Mouse (Mus musculus) heart, adult 11 months (tissue): ENCODE measurements around the gene Pnp.
"Not testable (repeated sequence)": the region's sequence is repeated elsewhere in the genome, so short reads cannot be mapped to it uniquely, and the experiment has no call there.

Experiments
- DNase-seq: peaks from one replicate; pipeline ENCODE4 v3.0.0; 2022

Gene Pnp

DNA sequence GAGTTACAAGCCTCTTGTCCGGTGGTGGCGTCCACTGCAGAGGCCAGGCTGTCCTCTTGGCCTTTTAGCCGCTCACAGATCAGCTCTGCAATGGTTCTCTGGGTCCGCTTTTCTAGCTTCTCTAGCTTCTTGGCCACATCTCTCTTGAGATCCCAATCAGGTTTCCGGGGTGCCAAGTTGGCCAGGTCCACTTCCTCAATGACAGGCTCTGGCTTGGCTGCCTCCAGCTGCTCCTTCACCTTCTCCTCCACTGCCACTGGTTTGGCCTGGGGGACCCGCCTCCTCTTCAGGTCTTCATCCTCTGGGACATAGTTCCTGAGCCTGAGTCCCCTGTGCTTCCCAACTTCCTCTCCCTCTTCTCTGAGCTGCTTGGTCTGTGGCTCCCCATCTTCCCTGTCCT is 47.6 kb downstream of the Pnp start:
- DNase-seq: peak; percentile 85

DNA sequence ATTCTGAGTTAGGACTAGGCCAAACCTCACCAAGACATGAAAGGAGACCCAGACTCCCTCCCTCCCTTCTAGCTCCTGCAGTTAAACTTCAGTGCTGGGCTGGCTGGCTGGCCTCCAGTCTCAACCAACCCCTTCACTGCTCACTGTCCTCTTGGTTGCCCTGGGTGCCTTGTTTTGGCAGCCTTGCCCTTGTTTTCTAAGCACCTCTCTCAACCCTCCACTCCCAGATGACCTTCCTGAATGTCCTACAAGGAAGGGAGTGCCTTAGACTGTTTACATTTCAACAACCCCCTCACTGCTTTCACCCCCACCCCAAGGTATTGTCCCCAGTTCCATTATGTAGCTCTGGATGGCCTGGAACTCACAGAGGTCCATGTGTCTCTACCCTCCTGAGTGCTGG is 48.7 kb downstream of the Pnp start:
- DNase-seq: peak; percentile 85

DNA sequence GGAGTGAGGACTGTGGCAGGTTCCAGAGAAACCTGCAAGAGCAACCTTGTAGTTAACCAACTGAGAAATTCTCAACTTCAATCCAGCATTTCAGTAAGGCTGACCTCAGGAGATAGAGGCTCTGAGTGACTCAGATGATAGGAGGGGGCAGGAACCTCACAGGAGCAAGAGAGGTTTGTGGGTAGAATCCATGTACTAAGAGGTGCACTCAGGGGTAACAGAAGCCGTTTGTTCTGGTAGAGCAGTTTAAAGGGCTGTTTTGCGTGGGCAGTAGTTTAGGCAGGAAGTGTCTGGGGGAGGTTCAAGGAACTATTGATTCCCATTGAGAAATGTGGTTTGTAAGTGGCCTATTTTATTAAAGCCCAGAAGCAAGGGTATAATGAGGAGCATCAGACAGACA is 50.3 kb downstream of the Pnp start:
- DNase-seq: peak; percentile 91

DNA sequence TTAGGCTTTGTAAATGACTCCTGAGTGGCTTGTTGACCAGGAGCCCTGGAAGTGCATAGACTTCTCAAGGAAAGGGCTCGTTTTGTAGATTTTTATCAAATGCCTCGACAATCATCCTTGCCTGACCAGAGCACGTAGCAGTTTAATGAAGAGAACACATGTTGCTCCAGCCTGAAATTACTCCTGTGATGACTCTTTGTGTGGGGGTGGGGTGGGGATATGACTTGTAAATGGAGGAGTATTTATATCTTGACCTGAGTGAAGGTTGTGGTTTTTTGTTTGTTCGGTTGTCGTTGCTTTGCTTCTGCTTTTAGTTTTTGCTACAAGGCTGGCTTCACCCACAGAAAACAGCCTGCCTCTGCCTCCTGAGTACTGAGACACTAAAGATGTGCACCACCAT is 51.0 kb downstream of the Pnp start:
- DNase-seq: peak; percentile 96

DNA sequence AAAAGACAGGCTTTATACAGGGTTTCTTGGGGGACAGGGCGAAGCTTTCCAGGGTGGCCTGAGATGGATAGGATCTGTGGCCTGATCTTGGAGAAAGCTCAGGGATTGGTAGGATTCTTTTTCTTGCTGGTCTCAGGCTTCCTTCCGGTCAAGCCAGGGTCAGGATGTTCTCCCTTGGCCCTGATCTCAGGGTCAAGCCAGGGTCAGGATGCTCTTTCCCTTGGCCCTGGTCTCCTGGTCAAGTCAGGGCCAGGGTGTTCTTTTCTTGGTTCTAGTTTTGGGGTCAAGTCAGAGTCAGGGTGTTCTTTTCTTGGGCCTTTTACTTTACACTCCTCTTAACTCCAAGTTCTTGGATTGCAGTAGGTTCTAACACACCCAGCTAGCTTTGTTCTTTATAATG is 56.8 kb downstream of the Pnp start:
- DNase-seq: peak; percentile 97

DNA sequence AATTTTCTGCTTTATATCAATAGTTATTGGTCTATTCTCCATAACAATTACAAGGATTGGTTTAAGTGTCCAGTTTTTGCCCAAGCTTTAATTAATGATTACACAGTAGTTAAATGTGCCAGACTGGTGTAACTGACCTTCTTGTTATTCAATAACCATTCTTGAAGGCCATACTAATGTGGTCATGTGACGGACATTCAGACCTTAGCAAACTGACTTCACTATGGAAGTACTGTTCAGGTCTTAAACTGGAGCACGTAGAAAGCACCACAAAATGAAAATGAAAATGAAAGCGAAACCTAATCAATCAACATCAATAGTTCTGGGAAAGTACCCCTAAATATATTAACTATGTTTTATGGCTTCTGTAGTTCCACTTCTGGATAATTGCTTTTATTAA is 60.2 kb downstream of the Pnp start:
- peak; percentile 12 for DNase-seq

DNA sequence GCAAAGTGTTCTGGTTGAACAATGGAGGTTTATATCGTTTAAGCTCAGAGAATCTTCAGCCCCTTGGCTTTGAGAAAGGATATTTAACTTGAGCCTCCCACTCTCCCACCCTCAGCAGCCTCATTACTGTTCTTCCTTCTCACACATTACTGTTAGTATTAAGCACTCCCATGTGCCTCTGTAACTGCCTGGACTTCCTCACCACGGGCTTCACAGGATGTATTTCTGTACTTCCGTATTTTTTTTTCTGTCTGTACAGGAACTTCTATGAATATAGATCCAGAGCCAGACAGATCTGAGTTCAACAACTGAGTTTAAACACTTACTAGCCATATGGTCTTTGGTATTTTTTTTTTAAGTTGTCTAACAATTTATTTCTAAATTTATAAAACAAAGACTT is 66.2 kb downstream of the Pnp start:
- peak; percentile 92 for DNase-seq

DNA sequence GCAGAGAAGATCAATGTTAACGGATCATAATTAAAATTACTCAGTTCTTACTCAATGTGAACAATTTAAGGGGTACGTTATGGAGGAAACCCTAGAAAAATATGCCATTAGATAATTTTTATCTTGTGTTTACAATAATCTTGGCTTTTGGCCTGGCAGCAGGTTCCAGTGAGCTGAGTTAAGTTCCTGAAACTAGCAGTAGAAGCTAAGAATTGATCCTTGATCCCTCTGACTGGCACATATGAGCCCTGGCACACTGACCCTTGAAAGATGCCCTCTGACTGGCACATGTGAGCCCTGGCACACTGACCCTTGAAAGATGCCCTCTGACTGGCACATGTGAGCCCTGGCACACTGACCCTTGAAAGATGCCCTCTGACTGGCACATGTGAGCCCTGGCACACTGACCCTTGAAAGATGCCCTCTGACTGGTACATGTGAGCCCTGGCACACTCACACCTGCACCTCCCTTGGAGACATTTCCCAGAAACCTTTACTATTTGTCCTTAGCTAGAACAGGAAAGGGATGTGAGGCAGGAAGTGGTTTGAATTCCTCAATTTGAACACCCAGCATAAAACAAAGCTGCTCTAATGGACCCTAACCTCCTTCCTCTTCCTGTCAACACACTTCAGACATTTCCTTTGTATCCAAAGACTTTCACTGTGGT is 67.3 kb downstream of the Pnp start:
- peak; percentile 96 for DNase-seq

DNA sequence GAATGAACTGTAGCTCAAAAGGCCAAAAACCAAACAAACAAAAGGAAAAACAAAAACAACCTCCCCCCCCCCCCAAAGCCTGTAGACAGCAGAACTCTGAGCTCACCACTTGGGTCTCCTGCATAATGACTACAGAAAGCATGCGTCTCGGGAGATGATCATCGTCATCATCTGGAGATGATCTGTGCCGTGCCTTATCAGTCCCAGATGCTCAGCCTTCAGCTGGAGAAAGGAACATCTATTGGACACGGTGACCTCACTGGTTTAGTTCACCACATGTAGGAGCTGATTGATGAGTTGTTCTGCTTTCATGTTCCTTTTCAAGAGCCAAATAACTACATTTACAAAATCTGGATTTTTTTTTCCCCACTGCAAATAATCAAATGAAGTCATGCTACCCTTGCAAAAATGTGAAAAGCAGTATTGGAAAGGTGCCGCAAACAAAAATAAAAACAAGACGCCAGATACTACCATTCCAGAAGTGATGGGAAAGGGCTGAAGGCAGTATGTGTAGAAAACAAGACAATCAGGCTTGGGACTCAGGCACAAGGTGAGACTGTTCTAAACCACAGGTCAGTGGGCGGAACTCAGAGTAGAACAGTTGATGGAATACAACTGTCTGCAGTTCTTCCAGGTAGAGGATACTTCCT is 76.4 kb downstream of the Pnp start, which contains the start of gene Rnase10:
TSS of gene Rnase10 (plus strand) at position 600 of the 650 bp plus-strand sequence.
- DNase-seq: no peak

DNA sequence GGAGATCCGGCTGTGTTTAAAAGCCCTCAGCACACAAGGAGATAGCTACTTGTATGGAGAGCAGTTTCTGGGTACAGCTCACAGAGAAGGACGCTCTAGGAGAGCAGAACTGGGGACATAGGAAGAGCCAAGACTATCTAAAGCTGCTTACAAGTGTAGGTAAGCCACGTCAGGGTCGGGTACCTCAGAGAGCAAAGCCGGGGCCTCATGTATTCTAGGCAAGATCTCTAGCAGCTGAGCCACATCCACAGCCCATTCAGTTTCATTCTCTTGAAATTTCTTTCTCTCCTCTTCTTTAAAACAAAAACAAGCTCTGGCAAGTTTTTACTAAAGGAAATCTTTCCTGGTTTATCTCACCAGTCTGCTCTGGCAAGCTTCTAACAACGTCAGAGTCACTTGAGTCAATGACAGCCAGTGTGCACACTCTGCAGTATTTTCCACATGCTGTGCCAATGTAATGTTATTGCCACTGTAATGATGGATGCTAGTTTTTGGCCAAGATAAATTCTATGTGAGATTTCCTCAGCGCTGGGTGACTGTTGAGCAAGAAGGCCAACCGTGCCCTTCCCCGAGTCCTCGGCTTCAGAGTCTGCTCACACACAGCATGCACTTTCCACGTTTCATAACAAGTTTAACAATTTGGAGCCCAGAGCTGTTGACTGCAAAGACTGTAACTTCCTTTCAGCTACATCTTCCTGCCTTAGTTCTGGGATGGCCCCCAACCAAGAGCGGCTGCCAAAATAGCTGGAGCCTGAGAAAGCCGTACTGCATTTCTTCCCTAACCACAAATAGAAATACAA is 77.2 kb downstream of the Pnp start:
- peak; percentile 99 for DNase-seq

DNA sequence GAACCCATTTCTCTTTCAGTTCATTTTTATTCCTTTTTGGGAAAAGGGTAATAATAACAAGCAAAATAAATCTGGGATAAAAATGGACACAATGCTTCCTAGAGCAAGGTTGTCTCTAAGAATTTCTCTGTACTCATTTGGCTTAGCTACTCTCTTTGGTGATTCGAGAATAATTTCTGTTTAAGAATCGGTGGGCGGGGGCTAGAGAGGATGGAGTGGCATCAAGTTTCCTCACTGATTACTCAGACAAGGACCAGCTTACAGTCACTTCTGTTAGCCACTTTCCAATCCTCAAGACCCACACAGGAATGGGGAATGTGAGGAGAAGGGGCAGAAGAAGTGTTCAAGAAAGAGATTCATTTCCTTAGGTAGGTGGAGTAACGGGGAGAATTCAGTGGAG is 77.9 kb downstream of the Pnp start:
- DNase-seq: no peak

DNA sequence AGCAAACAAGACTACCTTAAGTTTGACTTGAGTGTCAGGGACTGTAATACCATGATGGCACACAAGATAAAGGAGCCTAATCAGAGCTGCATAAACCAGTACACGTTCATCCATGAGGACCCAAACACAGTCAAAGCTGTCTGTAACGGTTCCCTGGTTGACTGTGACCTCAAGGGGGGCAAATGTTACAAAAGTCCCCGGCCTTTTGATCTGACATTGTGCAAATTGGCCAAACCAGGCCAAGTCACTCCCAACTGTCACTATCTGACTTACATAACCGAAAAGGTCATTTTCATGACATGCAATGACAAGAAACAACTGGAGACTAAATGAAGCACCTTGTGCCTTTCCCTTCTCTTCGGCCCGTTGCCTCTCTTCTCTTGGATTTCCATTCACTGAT is 78.7 kb downstream of the Pnp start:
- no peak for DNase-seq

DNA sequence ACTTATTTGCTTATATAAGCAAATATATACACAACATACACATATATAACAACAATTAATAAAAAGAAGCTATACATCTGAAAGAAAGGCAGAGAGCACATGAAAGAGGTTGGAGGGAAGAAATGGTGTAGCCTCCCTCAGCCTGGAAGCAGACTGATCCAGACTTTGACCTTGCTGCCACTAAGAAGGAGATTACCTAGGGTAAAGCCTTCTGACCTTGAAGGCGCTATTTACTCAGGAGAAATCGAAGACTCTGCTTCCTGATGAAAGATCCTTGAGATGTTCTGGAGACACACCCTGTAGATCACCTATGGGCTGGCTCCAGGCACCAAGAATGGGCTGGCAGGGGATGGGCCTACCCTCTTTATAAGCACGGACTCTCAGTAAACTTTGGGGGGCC is 83.8 kb downstream of the Pnp start:
- DNase-seq: not testable (repeated sequence)
